Mouse (Mus musculus) forebrain, postnatal 0 days (tissue): ENCODE data around the gene Tshz3. TPM values are rescaled to one million over a fixed set of nuclear protein-coding genes. Genes with fewer than 3 reads are reported as not detected.

Experiments used
- ATAC-seq: fragments of 200-750 bp; cut with Nextera tagmentation; 2 replicates; pipeline ENCODE4 v1.8.0; 2017; ENCODE audit warnings: mild to moderate bottlenecking, moderate library complexity
- DNase-seq: peaks from one replicate; pipeline ENCODE4 v3.0.0-alpha.2; 2015
- H3K27ac ChIP-seq: fragments of 300-500 bp; sonication (generic); 2 replicates; pipeline ENCODE4 v1.5.1; 2014; ENCODE audit warnings: low read depth, mild to moderate bottlenecking, antibody characterized with exemption, low read length, moderate library complexity, mixed read lengths
- H3K27me3 ChIP-seq: fragments of 300-500 bp; sonication (generic); 2 replicates; pipeline ENCODE4 v1.6.1; 2014; ENCODE audit warnings: mild to moderate bottlenecking, low read length, mixed read lengths; ENCODE audit not compliant: insufficient read depth
- H3K36me3 ChIP-seq: fragments of 300-500 bp; sonication (generic); 2 replicates; pipeline ENCODE4 v1.6.1; 2014; ENCODE audit warnings: mild to moderate bottlenecking, moderate library complexity; ENCODE audit not compliant: insufficient read depth
- H3K4me1 ChIP-seq: fragments of 300-500 bp; sonication (generic); 2 replicates; pipeline ENCODE4 v1.6.1; 2014; ENCODE audit warnings: antibody characterized with exemption; ENCODE audit not compliant: insufficient read depth
- H3K4me2 ChIP-seq: fragments of 300-500 bp; sonication (generic); 2 replicates; pipeline ENCODE4 v1.6.1; 2014; ENCODE audit warnings: low read depth, mild to moderate bottlenecking, moderate library complexity
- H3K4me3 ChIP-seq: fragments of 300-500 bp; sonication (generic); 2 replicates; pipeline ENCODE4 v1.5.1; 2014; ENCODE audit warnings: low read depth, low read length, mixed read lengths
- H3K9ac ChIP-seq: fragments of 300-500 bp; sonication (generic); 2 replicates; pipeline ENCODE4 v1.6.1; 2014; ENCODE audit warnings: mild to moderate bottlenecking
- H3K9me3 ChIP-seq: fragments of 300-500 bp; sonication (generic); 2 replicates; pipeline ENCODE4 v1.6.1; 2016; ENCODE audit warnings: low read length
- CTCF ChIP-seq: sonication (generic); IDR thresholded peaks from 2 replicates; pipeline ENCODE4 v1.5.1; 2016; ENCODE audit warnings: antibody characterized with exemption, control low read depth, low read depth
- WGBS: fragments of 180-500 bp; shearing (Covaris S2); extraction: QIAGEN DNeasy Blood & Tissue Kit; methylation state at CpG from one replicate; pipeline ENCODE4 v1.1.7; 2014; 5-methylcytosine and 5-hydroxymethylcytosine counted together
- polyA plus RNA-seq: library from polyadenylated mRNA; unstranded; fragments of >200 nt; fragmentation: Nextera tagmentation; extraction: Ambion mirVana; gene quantifications from 2 replicates; pipeline ENCODE4 v1.2.1, GENCODE M21; 2015
- total RNA-seq: library from RNA; depleted of rRNA; stranded (reverse); fragments of >200 nt; gene quantifications from 2 replicates; pipeline ENCODE4 v1.2.3, GENCODE M21; 2014

Gene Tshz3
- total and polyA plus RNA-seq, 2 experiments from 2014 or later, result 18.0 to 32.2 TPM

GRCm38 (mm10) chr7:36690551-36690950 is 7.4 kb upstream of the Tshz3 start:
- H3K36me3 ChIP-seq, result no peaks in the 10 kb centered on the region
- H3K4me2 ChIP-seq, result no peak overlapping the region
- no peak overlapping the region for H3K27ac ChIP-seq
- H3K4me3 ChIP-seq, result no peak overlapping the region
- 0 out of 2 replicates have a peak overlapping the region, but pooled peaks have one; percentile 3 for H3K9ac ChIP-seq
- peak; percentile 55 for TF ChIP-seq CTCF
- peak; percentile 19 for DNase-seq
- H3K27me3 ChIP-seq, result peaks cover 47% of the 10 kb centered on the region
- 0 out of 2 replicates have a peak, but pooled peaks cover 4% of the 10 kb centered on the region for H3K4me1 ChIP-seq
- 1% methylated on average over 19 of the region's 19 CpGs for WGBS
- H3K9me3 ChIP-seq, result no peaks in the 10 kb centered on the region
- no peak for ATAC-seq

GRCm38 (mm10) chr7:36691617-36692016 is 6.3 kb upstream of the Tshz3 start:
- H3K4me3 ChIP-seq, result no peak overlapping the region
- H3K27ac ChIP-seq, result no peak overlapping the region
- ATAC-seq (no peak), DNase-seq (no peak)
- no peaks in the 10 kb centered on the region for H3K36me3 ChIP-seq
- WGBS, result 2% methylated on average over 14 of the region's 14 CpGs
- H3K9me3 ChIP-seq, result no peaks in the 10 kb centered on the region
- peak overlapping the region; percentile 24; the same call in 1 of the 2 replicates for H3K4me2 ChIP-seq
- H3K9ac ChIP-seq, result no peak overlapping the region
- no peak for TF ChIP-seq CTCF
- H3K27me3 ChIP-seq, result peaks cover 47% of the 10 kb centered on the region
- H3K4me1 ChIP-seq, result 0 out of 2 replicates have a peak, but pooled peaks cover 4% of the 10 kb centered on the region

GRCm38 (mm10) chr7:36692381-36692780 is 5.5 kb upstream of the Tshz3 start:
- ATAC-seq, result no peak
- Histone ChIP-seq H3K27me3 (peaks cover 47% of the 10 kb centered on the region), H3K36me3 (no peaks in the 10 kb centered on the region), H3K4me1 (0 out of 2 replicates have a peak, but pooled peaks cover 4% of the 10 kb centered on the region), H3K4me2 (0 out of 2 replicates have a peak overlapping the region, but pooled peaks have one; percentile 8), H3K9me3 (no peaks in the 10 kb centered on the region), H3K9ac (no peak overlapping the region), H3K27ac (no peak overlapping the region), H3K4me3 (no peak overlapping the region)
- 8% methylated on average over 5 of the region's 5 CpGs for WGBS
- no peak for DNase-seq
- no peak for TF ChIP-seq CTCF

DNA sequence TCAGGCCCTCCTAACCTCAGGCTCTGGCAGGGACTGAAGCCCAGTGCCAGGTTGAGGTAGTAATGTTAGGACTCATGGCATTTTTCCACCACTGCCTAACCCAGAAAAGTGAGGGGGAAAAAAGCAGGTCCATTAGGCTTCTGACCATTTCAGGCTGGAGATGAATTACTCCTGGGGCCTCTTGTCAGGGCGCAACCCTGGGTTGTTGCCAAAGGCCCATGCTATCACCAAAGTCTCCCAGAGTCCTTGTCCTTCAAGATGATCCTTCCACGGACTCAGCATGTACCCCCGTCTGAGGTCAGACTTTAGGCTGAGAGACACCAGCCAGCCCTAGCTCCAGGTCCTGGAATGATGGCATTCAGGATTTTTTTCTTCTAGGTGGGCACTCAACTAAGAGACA is 4.8 kb upstream of the Tshz3 start:
- no peaks in the 10 kb centered on the region for H3K36me3 ChIP-seq
- ATAC-seq, result no peak
- DNase-seq, result no peak
- H3K4me1 ChIP-seq, result 0 out of 2 replicates have a peak, but pooled peaks cover 4% of the 10 kb centered on the region
- H3K9ac ChIP-seq, result no peak overlapping the region
- peaks cover 47% of the 10 kb centered on the region for H3K27me3 ChIP-seq
- H3K4me3 ChIP-seq, result no peak overlapping the region
- no peaks in the 10 kb centered on the region for H3K9me3 ChIP-seq
- no peak for TF ChIP-seq CTCF
- no peak overlapping the region for H3K4me2 ChIP-seq
- 36% methylated on average over 3 of the region's 3 CpGs for WGBS
- H3K27ac ChIP-seq, result no peak overlapping the region

DNA sequence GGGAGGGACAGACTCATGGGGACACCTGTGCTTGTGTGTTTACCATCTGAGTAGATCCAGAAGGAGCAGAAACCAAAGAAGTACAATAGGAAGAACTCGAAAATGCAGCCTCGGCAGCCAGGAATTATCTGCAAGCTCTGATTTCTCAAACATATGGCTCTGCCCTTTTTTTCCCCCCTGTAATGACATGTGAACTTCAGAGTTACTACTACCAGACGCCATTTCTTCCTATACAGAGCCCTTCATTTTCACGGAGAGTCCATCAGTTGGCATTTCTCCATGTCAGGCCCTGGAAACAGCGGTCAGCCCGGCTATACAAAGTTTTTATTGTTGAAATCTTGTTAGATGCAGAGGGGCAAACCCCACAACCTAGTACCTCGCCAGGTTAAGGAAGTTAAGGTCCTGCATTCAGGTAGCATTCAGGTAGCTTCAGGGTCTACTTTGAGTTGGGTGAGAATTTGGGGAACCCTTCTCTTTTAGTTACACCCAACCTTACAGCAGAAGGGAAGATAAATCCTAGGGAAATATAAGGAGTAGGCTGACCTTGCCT is 3.2 kb upstream of the Tshz3 start:
- Histone ChIP-seq H3K27me3 (peaks cover 47% of the 10 kb centered on the region), H3K4me2 (peak overlapping the region; percentile 97), H3K9ac (no peak overlapping the region), H3K4me3 (peak overlapping the region; percentile 88), H3K36me3 (no peaks in the 10 kb centered on the region), H3K9me3 (no peaks in the 10 kb centered on the region), H3K4me1 (0 out of 2 replicates have a peak, but pooled peaks cover 4% of the 10 kb centered on the region), H3K27ac (peak overlapping the region; percentile 81; the same call in 1 of the 2 replicates)
- ATAC-seq, result no peak
- no peak for TF ChIP-seq CTCF
- WGBS, result 25% methylated on average over 7 of the region's 7 CpGs
- no peak for DNase-seq

DNA sequence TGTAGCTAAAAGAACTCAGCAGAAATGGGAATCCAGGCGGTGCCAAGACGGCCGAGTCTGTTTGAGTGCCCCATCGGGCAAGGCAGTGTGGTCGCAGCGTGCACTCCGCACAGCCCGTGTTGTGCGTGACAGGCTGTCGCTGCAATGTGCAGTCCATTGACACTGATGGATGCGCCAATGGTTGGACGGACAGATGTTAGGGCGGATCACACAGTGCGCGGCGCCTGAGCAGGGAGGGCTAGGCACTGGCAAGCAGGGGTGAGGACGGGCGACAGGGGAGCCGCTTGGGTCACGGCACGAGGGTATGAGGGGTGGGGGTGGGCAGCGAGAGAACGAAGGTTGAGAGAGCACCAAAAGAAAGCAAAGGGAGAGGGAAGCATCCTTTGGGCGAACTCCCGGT is 2.6 kb upstream of the Tshz3 start:
- peak overlapping the region; percentile 81 for H3K27ac ChIP-seq

GRCm38 (mm10) chr7:36695791-36696241 is 2.1 kb upstream of the Tshz3 start:
- Histone ChIP-seq H3K4me1 (0 out of 2 replicates have a peak, but pooled peaks cover under 1% of the 10 kb centered on the region), H3K4me2 (peak overlapping the region; percentile 97), H3K4me3 (peak overlapping the region; percentile 88), H3K9ac (peak overlapping the region; percentile 47), H3K27ac (peak overlapping the region; percentile 81; the same call in 1 of the 2 replicates), H3K36me3 (no peaks in the 10 kb centered on the region), H3K27me3 (peaks cover 40% of the 10 kb centered on the region), H3K9me3 (no peaks in the 10 kb centered on the region)
- DNase-seq (no peak), ATAC-seq (no peak)
- under 1% methylated on average over 42 of the region's 42 CpGs for WGBS
- no peak for TF ChIP-seq CTCF

More for the DNA sequence above, 2.6 kb upstream of the Tshz3 start:
- TF ChIP-seq CTCF, result no peak
- Histone ChIP-seq H3K4me2 (peak overlapping the region; percentile 97), H3K36me3 (no peaks in the 10 kb centered on the region), H3K9ac (peak overlapping the region; percentile 47), H3K27me3 (peaks cover 42% of the 10 kb centered on the region), H3K4me3 (peak overlapping the region; percentile 88), H3K4me1 (0 out of 2 replicates have a peak, but pooled peaks cover 4% of the 10 kb centered on the region), H3K9me3 (no peaks in the 10 kb centered on the region)
- no peak for ATAC-seq
- WGBS, result 4% methylated on average over 24 of the region's 25 CpGs
- no peak for DNase-seq
